Mouse (Mus musculus): Measurements from ENCODE around the gene Urgcp.

Urgcp gene

DNA sequence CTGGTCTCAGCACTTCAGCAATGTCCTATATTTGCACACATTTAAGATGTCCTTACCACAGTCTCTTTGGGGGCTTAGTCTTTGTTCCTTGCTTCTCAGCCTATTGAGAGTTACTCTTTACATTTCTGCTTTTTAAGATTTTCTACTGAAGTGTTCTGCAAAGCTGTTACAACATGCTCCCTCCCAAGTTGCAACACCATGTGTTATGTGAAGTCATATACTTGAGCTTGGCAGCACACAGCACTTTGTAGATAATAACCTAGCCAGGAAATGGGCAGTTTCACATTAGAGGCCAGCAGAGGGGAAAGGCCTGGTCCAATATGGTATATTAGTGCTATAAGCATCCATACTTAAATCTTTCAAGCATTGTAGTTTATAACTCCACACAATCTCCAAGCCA, 23.6 kb upstream of the Urgcp start:
- DNase-seq (ENCODE audit: low spot score in 2 of 2) = no peak

DNA sequence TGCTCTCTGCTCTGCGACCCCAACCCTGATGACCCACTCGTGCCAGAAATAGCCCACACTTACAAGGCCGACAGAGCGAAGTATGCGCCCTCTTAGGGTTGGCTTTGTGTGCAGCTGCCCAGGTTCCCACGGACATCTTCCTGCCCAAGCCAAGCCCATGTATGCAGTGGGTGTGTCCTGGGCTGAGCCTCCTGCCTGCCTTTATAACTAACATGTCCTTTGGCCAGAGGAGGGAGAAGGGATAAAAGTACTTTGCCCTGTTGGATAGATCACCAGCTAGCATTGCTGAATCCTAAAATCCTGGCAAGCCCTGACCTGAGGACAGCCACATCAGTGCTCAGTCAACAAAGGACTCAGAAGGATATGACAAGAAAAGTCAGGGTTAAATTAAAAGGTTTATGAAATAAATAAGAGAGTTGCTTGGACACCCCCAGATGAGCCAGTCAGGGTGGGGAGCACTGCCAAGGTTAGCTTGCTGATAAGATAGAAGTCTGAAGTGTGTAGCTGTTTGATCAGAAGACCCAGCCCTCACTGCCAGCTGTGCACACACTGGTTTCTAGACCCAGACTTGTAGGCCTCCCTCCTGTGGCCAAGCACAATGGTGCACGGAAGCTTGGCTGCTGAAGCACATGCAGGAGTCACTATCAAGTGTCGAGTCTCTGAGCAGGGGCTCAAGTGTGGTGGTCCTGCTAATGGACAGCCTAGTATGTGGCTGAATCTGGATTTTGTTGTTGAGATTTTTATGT, 20.2 kb upstream of the Urgcp start:
- DNase-seq (ENCODE audit: low spot score in 2 of 2) = no peak

DNA sequence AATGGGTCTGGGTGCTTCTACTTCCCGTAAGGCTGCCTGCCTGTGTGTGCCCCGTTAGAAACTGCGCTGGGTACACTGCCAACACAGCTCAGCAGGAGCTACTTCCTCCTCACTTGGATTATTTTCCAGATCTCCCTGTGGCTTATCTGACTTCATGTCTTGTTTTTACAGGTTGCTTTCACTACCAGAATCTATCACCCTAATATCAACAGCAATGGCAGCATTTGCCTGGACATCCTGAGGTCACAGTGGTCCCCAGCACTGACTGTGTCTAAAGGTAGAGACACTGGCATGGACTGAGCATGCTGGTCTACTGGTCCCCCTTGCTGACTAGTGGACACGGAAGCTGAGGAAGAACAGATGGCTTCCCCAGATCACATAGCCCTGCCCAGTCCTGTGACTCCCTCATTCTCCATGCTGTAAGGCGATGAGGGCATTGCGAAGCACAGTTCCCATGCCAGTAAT, 17.9 kb upstream of the Urgcp start:
- DNase-seq (ENCODE audit: low spot score in 2 of 2) = no peak

DNA sequence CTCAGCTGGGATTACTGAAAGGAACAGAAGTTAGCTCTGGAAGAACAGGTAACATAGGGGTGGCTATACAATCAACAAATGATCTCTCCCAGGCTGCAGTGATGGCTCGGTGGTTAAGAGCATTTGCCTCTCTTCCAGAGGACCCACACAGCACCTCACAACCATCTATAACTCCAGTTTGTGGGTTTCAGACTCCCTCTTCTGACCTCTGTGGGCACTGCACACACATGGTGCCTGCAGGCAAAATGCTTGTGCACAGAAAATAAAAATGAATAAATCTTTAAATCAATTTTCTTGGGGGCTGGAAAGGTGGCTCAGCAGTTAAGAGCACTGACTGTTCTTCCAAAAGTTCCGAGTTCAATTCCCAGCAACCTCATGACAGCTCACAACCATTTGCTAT, 16.3 kb upstream of the Urgcp start:
- DNase-seq (ENCODE audit: low spot score in 2 of 2) = no peak

DNA sequence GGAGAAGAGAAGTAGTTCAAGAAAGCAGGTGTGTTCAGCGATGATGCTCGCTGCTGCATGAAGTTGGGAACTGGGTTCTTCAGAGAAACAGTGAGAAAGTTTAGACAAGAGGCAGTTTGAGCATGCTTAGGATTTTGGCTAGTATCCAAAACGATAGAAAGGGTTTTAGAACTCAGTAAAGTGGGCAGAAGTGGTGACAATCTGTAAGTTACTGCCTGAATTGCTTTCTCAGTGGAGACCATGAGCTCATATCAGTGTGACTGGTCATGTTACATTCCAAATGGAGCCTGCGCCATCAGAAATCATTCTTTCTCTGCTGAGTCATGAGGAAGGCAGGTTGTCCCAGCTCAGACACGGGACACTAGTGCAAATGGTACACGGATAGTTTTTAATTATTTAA, 3.8 kb upstream of the Urgcp start:
- DNase-seq (ENCODE audit: low spot score in 2 of 2) = no peak

DNA sequence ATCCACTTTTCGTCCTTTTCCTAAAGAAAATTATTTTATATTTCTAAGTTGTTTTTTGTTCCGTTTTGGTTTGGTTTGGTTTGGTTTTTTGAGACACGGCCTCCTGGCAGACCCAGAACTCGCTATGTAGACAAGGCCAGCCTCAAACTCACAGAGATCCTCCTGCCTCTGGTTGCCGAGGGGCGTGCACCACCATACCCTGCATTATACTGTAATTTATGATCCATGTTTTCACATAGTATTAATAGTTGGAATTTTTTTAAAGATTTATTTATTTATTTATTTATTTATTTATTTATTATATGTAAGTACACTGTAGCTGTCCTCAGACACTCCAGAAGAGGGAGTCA, 432 bp upstream of the Urgcp start:
- no peak for DNase-seq (ENCODE audit: low spot score in 2 of 2)

DNA sequence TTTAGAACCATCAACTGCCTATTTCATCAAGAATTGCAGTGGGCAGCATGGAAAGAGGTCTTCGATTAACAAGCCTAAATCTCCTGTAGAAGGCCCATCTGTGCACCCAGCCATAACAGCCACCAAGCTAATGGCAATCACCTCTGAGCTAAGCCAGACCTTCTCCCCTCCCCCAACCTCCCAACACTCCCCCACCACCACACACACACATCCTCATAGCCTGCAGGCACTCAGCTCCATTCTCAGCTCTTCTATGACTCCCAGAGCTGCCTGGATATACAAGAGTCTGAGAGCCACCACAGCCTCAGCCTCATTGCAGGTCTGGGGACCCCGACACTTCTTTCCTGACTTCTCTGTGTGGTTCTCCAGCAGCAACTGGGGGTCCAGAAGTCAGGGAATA, 8.4 kb downstream of the Urgcp start:
- DNase-seq (ENCODE audit: low spot score in 2 of 2) = no peak

DNA sequence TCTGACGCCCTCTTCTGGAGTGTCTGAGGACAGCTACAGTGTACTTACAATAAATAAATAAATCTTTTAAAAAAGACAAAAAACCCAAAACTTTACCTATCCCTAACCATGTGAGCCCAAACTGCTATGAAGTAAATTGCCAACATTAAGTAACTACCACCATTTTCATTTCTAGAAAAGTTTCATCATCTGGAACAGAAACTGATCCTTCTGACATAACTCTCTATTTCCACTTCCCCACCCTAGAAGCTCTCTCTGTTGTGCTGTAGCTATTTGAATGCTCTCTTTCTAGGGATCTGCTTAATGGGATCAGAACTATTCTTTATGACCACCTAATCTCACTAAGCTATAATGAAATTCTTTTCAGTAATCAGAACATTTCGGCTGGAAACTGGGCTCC, 17.2 kb downstream of the Urgcp start:
- no peak for DNase-seq (ENCODE audit: low spot score in 2 of 2)

DNA sequence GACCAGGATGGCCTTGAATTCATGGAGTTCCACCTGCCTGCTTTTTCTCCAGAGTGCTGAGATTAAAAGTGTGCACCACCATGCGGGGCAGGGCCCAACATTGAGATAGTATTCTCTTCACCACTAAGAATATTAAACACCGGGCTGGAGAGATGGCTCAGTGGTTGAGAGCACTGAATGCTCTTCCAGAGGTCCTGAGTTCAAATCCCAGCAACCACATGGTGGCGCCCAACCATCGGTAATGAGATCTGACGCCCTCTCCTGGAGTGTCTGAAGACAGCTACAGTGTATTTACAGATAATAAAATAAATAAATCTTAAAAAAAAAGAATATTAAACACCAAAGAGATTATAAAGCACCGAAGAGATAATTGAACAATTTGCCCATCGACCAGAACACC, 20.1 kb downstream of the Urgcp start:
- DNase-seq (ENCODE audit: low spot score in 2 of 2) = no peak

DNA sequence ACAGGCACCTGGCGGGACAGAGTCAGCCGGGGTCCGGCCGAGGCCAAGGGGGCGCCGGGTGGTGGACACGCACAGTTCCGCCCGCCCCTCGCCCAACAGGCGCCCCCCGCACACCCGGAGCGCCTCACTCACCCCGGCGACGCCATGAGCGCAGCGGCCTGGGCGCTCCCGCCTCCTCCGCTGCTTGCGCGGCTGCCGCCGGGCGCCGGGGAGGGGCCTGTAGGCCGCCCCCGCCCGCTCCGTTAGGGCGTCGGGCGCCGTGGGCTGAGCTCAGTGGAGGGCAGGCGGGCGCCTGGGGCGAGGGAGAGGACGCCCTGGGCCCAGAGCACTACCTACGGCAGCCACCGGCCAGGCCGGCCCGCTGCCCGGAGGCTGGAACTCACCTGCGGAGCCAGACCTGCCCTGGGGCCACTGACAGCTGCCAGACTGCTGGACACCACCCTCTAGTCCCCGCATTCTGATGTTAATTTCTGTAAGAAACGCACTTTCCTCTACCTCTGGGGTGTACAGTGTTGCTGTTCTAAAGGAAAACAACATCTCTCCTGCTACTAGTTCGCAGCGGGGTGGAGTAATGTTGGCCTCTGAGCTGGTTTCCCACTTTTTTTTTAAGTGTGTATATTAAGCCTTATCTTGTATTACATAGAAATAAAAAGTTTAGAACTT, 21.1 kb downstream of the Urgcp start:
- DNase-seq (ENCODE audit: low spot score in 2 of 2) = peak; percentile 67 to 73

DNA sequence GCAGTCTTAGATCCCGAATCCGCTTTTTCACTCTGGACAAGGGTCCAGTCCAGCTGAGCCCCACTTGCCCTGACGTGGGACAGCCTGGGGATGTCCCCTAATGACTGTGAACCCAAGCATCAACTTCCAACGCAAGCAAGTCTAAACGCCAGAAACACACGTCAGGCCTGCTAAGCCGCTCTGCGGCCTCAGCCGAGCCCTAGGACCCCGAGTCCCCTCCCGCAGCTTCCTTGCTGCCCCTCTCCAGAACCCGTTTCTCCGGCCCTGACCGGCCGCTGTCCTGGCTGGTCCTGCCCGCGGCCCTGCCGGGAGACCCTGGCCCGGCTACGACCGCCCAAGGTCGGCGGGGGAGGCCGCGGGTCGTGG, 21.6 kb downstream of the Urgcp start:
- DNase-seq (ENCODE audit: low spot score in 2 of 2) = peak in 1 of 2 experiments; percentile 30

DNA sequence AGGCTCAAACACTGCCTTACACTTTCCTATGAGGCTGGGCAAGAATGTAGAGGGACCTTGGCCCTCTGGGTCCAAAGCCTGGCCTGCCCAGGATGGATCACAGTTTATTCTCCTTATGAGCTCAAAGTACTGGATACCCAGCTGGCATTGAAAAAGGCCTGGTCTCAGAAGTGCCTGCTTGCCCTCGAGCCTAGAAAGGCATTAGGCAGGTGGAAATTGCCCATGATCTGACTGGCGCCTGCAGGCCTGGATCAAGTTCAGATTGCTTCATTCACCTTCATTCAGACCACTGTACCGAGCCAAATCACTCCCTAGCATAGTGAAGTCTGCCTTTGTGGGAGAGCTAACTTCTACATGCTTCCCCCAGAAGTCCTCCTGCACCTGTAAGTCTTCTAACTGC, 22.3 kb downstream of the Urgcp start:
- DNase-seq (ENCODE audit: low spot score in 2 of 2) = peak in 1 of 2 experiments; percentile 28

DNA sequence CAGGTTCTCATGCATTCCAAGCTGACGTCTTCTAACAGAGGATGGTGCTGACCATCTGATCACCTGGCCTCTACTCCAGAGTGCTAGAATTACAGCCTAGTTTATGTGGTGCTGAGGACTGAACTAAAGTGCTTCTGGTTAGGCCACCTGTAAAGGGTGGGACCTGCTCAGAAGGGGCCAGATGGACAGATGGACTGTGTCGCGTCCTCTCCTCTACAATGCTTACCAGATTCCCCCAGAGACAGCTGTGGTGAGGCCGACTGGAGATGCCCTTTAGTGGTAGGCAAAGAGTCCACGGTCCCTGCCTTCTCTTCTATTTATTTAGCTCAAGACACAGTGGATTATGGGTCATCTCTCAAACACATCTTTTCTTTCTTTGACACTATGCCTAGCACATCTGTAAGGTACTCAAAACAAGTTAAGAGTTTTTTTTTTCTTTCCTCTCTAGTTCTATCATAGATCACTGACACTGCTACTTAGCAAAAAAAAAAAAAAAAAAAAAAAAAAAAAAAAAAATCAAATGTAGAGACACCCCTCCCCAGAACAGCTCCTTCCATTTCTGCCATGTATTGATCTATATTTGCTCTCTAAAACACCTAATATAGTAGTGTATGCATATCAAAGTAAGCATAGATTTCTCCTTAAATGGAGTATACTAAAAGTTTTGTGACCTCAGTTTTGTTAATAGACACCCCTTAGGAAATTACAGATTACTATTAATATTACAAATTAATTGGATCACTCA, 23.1 kb downstream of the Urgcp start:
- DNase-seq (ENCODE audit: low spot score in 2 of 2) = no peak

DNA sequence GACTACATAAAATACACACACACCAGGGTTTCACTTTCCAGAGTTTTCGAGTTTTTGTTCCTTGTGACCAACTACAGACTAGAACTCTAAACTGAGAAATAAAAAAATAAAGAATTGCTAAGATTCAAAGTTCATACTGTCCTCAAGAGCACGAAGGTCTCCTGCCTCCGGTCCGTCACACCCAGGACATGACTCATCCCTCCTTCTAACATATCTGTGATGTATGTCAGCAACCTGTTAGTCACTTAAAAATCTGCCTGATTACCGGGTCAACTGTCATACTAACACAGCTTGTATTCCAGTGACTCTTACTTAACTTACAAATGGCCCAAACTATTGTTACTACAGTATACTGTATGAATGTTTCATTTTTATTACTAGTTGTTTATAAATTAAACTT, 25.0 kb downstream of the Urgcp start:
- no peak for DNase-seq (ENCODE audit: low spot score in 2 of 2)

DNA sequence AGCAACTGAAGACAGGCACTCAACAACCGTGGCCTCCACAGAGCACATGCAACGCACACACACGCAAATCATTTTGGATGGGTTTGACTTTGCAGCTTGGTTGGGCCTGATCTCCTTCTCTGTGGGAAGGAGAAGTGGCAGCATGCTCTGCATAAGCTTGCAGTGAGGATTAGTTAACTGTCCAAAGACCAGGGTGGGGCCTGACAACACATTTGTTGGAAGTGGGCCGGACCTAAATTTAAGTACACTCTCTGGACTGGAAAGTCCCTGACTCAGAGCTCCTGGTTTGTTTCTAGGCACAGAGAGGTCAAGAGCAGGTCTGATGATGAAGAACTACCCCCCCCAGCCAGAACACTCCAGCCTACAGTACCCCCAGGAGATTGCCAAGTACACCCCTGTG, 27.9 kb downstream of the Urgcp start:
- DNase-seq (ENCODE audit: low spot score in 2 of 2) = peak in 1 of 2 experiments; percentile 24

DNA sequence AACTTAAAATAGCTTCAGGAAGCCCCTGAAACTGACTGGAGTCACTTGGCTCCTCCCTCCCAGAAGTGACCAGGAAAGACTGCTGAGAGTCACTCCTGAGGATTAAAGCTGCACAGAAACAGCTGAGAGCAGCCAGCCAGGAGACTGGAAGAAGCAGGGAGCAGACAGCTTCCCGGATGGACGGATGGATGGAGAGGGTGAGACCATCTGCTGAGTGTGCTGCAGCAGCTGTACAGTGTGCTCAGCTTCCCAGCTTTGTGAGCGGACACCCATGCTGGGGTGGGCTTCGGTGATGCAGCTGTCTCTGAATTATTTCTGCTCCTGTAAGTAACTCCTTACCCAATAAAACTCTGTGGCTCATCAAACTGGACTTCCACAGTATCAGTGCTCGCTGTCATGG, 29.8 kb downstream of the Urgcp start:
- no peak for DNase-seq (ENCODE audit: low spot score in 2 of 2)

DNA sequence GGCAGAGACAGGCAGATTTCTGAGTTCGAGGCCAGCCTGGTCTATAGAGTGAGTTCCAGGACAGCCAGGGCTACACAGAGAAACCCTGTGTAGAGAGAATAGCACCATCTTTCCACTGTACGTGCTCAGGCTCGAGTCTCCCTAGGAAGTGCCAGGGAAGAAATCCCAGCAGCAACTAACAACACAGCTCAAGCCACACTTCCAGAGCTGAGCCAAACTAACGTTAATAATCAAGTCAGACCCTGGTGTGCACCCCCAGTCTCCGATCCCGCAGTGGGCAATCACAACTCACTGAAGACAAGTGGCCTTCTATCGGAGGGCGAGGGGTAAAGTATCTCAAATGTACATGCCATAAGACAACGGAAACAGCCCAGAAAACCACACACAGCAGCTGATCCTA, 32.6 kb downstream of the Urgcp start:
- DNase-seq (ENCODE audit: low spot score in 2 of 2) = no peak

DNA sequence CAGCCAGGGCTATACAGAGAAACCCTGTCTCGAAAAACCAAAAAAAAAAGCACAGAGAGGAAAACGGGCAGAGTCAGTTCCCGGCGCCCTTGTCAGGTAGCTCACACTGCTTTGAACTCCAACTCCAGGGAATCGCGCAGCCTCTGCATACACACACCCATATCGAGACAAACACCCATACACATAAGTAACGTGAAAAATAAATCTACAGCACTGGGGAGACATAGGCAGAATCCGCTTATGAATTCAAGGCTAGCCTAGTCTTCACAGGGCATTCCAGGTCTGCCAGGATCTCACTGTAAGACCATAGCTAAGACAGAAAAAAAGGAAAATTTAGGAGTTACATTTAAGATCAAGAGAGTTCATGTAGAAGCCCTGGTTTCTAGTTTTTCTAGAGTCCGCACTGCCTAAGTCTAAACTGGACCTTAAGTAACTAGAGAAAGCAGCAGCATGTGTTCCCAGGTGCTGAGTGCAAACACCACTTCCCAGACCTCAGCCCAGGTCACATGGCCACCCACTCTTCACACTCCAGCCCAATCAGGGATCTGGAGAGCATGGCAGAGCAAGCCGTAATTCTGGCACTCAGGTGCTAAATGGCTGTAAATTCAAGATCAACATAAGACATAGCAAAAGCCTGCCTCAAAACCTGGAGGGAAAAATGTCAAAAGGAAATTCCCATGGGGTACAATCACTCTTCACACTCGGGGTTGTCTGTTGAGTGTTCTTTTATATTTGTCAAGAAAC, 43.4 kb downstream of the Urgcp start:
- DNase-seq (ENCODE audit: low spot score in 2 of 2) = no peak

DNA sequence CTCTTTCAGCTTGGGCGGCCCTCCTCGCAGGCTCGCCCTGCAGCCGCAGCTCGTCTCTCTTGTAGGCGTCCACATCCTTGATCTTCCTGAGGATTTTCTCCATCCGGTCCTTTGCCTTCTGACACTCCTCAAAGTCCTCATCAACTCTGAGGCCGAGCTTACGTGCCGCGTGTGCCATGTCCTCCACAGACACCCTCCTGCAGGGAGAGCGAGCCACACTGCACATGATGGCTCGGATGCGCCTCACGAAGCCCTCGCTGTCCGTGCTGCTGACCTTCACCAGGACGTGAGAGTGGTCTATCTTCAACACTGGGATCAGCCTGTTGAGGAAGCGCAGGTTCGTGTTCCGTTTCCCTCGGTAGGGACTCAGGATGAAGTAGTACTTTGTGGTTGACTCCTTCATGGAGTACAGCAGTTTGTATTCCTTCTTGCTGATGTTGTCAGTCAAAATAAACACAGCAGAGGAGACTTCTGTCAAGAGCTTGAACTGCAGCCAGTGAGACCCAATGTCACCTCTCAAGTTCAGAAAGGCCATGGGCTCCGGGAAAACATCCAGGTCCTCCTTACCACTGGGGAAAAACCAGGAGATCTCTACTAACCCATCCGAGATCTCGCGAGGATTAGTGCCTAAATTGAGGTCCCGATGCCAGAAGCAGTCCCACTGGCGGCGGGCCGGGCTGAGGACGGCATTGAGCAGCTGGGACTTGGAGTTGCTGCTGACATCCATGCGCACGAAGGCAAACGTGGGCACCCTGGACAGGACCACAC, 45.1 kb downstream of the Urgcp start:
- DNase-seq (ENCODE audit: low spot score in 2 of 2) = no peak

DNA sequence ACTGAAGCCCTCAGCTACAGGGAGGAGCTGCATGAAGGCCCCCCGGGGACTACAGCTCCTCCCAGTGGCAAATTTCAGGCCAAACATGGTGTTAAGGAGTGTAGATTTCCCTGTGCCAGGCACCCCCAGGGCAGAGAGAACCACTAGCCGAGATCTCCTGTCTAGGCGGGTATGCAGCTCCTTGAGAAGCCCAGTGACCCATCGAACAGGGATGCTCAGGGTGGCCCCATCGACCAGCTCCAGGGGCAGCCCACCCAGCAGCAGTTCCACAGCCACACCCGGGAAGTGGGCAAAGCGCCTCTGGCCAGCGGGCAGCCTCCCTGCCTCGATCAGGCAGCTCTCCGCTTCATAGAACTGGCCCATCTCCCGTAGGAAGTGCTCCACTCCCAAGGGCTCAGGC, 45.9 kb downstream of the Urgcp start:
- no peak for DNase-seq (ENCODE audit: low spot score in 2 of 2)

DNA sequence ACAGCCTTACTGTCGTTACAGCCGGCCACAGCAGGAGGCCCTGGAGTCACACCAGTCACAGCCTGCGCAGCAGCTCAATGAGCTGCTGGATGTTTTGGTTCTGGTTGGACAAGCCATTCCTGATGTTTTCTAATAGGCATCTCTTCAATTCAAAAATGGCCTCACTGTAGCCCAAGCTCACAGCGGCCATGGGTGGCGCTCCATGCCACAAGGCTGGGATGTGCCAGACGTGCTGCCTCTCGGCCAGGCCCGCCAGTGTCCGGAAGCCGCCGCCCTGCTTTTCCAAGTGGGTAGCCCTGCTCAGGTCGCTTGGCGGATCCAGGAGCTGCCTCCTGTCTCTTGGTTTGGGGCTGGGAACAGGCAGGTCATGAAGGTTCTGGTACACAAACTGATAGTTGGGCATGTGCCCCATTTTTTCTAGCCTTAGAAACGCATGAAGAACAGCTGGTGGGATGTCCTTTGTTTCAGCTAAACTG, 46.5 kb downstream of the Urgcp start, which contains the start of gene Mrps24:
Gene Mrps24, minus strand, starts transcription at position 51 of the 476 bp plus-strand sequence.
- no peak for DNase-seq (ENCODE audit: low spot score in 2 of 2)

All from urinary bladder, postnatal 36 days (tissue).